Mouse (Mus musculus) spleen, adult 18-20 months (tissue): Measurements from ENCODE around the gene Gm48551.

ENCODE experiments used
- DNase-seq, 2 experiments: peaks; one replicate each; pipeline ENCODE4 v3.0.0; 2022; ENCODE audit warnings: mixed read lengths in 2 of 2

The Gm48551 gene

GRCm38 (mm10) chr10:81383802-81384604 is at the start of gene Gm48551, which contains the start of gene Dohh:
Gm48551 (plus strand) TSS chr10:81384466.
Dohh (plus strand) TSS chr10:81384428.
- DNase-seq: peak; percentile 94 to 99

DNA sequence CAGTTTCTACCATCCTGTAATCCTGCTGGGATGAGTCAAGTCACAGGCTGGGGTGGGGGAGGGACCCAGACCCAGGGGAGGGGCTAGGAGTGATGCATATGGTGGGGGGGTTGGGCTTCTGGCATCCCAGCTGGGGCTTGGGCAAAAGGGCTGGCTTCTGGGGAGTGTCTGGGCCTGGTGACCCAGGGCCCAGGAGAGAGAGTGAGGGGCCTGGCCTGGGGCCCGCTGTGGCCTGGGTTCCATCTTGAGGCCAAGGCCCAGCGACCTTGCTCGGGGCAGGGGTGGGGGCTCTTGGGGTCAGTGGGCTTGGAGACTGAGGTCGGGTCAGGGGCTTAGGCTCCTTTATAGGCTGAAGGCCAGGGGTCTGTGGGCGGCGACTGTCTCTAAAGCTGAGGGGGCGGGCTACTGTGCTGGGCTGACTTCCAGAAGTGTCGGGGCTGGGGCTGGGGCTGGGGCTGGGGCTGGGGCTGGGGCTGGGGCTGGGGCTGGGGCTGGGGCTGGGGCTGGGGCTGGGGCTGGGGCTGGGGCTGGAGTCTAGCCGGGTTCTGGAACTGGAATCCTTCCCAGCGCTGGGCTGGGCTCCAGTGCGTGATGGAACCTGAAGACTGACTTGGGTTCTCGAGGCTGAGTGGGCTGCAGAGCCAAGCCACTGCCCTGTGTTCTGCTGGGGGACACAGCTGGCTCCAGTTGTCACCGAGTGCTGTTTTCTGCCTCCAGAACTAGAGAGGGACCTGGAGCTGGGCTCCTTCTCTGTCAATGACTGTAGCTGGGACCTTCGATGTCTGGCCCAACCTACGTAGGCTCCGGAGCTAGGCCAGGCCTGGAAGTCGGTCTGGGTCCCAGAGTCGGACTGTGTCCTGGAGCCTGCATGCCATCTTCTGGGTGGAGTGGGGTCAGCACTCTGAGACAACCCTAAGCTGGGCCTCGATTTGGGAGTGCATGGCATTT is 48.6 kb upstream of the Gm48551 start:
- DNase-seq: no peak

- no peak for DNase-seq
These were observed 47.7 kb upstream of the Gm48551 start for GRCm38 (mm10) chr10:81336558-81336957.

- no peak for DNase-seq
These were observed 43.5 kb upstream of the Gm48551 start for GRCm38 (mm10) chr10:81340551-81341332.

GRCm38 (mm10) chr10:81341333-81341949 is 42.8 kb upstream of the Gm48551 start:
- peak in 1 of 2 experiments; percentile 80 for DNase-seq

GRCm38 (mm10) chr10:81342686-81343505 is 41.4 kb upstream of the Gm48551 start, which contains the start of gene Gipc3:
Gipc3 (minus strand) TSS chr10:81343266.
- DNase-seq: peak in 1 of 2 experiments; percentile 65

DNA sequence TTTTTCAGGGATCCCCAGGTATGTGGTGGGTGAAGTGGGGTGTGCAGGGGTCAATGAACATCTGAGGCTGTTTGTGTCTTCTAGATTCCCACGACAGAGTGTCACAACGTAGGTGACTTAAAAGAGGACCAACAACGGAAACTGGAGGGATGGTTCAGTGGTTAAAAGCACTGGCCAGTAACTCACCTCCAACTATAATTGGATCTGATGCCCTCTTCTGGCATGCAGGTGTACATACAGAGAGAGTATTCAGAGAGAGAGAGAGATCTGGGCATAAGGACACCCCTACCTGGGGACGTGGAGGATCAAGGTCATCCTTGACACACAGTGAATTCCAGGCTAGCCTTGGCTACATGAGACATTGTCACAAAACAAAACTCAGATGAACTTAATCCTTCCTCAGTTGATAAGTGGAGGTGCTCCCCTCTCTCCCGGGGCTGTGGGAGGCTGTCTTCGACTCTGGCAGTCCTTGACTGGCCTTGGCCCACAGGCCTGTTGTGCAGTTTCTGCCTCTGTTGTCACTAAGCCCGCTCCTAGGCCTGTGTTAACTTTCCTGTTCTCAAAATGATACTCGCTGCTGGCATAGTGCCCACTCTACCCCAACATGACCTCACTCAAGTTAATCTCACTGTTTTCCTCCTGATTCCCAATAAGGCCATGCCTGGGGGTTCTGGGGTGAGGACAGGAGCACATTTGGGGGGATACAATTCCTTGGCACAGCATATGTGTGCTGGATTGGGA is 39.7 kb upstream of the Gm48551 start:
- no peak for DNase-seq

DNA sequence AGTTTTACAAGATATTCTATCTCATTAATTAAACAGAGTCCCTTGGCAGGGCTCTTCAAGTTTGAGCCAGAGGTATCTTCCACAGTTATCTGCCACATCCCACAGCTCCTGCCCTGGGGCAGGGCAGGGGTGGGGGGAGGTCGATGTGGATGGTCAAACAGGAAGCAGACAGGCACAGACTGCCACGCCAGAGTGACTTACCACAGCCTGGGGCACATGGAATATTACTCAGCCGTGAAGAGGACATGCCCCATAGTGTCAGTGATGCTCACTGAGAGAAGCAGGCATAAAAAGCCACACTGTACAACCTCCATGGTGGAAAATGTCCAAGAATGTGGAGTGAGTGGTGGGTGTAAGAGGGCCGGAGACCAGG is 39.1 kb upstream of the Gm48551 start:
- DNase-seq: no peak

GRCm38 (mm10) chr10:81346453-81347067 is 37.7 kb upstream of the Gm48551 start:
- DNase-seq: peak; percentile 63 to 75

- no peak for DNase-seq
These were observed 35.1 kb upstream of the Gm48551 start for GRCm38 (mm10) chr10:81349146-81349545.

DNA sequence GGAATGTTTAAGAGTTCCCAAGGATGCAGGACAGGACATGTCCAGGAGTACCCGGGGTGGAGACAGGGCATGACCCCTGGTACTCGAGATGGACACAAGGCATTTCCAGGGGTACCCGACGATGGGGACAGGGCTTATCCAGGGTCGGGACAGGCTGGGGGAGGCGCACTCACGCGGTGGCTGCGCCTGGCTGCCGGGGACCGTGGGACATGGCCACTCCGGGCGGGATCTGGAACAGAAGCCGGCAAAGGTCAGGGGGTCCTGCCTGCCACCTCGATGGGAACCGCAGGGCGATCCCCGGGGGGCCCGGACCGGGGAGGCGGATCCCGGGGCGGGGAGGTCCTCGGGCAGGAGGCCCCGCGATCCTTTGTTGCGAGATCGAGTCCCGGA is 34.3 kb upstream of the Gm48551 start:
- DNase-seq: no peak

DNA sequence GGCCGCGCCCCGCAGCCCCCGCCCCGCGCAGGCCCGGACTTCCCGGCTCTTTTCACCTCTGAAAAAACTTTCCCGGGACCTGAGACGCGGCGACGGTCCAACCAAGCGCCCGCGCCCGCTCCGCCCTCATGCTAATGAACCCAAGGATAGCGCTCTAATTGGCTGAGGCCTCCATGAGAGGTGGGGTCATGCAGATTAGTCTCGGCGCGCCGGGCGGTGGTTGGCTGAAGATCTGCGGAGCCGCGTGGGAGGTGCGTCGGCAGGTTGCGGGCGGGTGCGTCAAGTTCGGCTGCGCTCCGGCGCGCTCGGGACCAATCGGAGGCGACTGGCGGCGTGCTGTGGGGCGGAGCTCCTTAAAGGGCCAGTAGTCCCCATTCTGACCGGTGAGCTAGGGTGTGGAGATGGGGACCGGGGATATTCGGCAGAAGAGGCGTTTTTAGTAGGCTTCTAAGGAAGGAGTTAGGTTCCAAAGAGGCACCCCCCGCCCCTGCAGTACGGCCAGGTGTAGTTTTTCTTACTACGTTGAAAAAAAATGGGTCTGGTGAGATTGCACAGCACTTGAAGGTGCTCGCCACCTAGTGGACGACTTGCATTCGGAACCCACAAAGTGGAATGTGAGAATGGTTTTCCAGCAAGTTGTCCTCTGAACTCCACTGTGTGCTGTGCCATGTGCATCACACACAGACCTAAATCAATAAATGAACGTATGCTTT is 33.8 kb upstream of the Gm48551 start, which contains the start of gene Hmg20b:
TSS of gene Hmg20b (minus strand) at position 130 of the 713 bp plus-strand sequence.
- peak; percentile 97 to 99 for DNase-seq

DNA sequence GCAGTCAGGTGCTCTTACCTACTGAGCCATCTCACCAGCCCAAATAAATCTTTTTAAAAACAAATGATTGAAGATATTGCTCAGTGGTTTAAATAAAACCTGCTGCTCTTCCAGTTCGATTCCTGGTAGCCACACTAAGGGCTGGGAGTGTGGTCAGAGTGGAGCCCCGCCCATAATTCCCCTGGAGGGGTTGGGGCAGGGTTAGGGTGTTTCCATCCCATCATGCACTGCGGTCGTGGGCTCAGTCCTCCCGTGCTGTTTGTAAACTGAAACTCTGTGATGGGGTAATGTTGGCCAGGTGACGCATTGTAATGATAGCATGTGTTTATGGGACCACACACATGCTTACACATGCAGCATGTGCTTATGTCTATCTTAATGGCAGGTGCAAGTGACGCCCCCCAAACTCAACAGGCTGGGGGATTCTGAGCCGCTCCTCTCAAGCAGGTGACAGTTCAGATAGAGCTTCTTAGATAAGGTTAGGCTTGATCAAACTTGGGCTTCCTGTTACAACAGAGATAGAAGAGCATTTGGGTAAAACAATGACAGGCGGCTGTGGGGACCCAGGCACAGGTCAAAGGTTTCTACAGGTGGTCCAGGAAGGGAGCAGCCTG is 32.5 kb upstream of the Gm48551 start:
- no peak for DNase-seq

GRCm38 (mm10) chr10:81354738-81355477 is 29.4 kb upstream of the Gm48551 start:
- DNase-seq: no peak

GRCm38 (mm10) chr10:81355533-81355932 is 28.7 kb upstream of the Gm48551 start:
- no peak for DNase-seq

- no peak for DNase-seq
These were observed 27.8 kb upstream of the Gm48551 start for GRCm38 (mm10) chr10:81356352-81356990.
